Mouse (Mus musculus): ENCODE data around the gene Otor. TPM values are rescaled to one million over a fixed set of nuclear protein-coding genes. Genes with fewer than 3 reads are reported as not detected.

Gene Otor
- polyA plus RNA-seq, 1 experiment: not detected

DNA sequence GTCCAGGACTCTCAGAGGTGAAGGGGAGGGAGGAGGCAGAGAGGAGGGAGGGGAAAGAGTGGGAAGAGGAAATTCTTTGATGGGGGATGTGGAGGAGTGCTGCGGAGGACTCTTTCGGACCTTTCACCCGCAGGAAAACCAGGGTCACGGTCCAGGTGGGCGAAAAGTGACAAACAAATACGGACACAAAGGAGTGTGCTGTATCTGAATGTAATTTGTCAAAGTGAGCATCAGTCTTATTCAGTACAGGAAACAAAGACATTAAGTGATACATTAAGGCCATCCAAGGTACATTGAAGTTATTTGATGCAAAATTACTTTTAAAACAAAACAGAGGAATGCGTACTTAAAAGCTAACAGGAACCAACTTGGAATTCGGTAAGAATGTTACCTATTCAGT lies 11.6 kb downstream of the Otor start:
- H3K27me3 ChIP-seq (ENCODE audit: control insufficient read depth, insufficient read depth, insufficient read length): no peaks in the 10 kb centered on the region
- no peak for TF ChIP-seq REST (IDR thresholded peaks at IDR 0.05; ENCODE audit: insufficient read depth, insufficient read length)
- TF ChIP-seq TCF12 (IDR thresholded peaks at IDR 0.05; ENCODE audit: insufficient read depth, poor library complexity, severe bottlenecking): no peak
- TF ChIP-seq TCF3 (IDR thresholded peaks at IDR 0.05; ENCODE audit: insufficient read length, low read depth): no peak
- TF ChIP-seq POLR2A (IDR thresholded peaks at IDR 0.05; ENCODE audit: insufficient read length, low read depth): no peak
- TF ChIP-seq USF1 (IDR thresholded peaks at IDR 0.05; ENCODE audit: low read depth): no peak
- no peak for TF ChIP-seq MAX (IDR thresholded peaks at IDR 0.05; ENCODE audit: low read depth)
- TF ChIP-seq CEBPB (IDR thresholded peaks at IDR 0.05; ENCODE audit: insufficient read depth, poor library complexity, severe bottlenecking): no peak
- no peak for TF ChIP-seq E2F4 (IDR thresholded peaks at IDR 0.05; ENCODE audit: insufficient read depth)
- TF ChIP-seq MYOD1 (IDR thresholded peaks at IDR 0.05; ENCODE audit: control insufficient read depth in 1 of 3, insufficient read length in 2 of 3, low read depth in 2 of 3): no peak
- no peak for TF ChIP-seq MYOG (IDR thresholded peaks at IDR 0.05; ENCODE audit: control insufficient read depth in 1 of 3, insufficient read depth in 1 of 3, insufficient read length in 2 of 3, low read depth in 2 of 3)
- TF ChIP-seq POLR2AphosphoS2 (IDR thresholded peaks at IDR 0.05; ENCODE audit: insufficient read length, low read depth): no peak
- no peak for TF ChIP-seq SRF (IDR thresholded peaks at IDR 0.05; ENCODE audit: control insufficient read depth, insufficient read length, low read depth)
- H3K79me2 ChIP-seq (ENCODE audit: control insufficient read depth, insufficient read depth): no peaks in the 10 kb centered on the region
- no peak overlapping the region for H3K4me2 ChIP-seq (ENCODE audit: low read depth)
- H3K4me3 ChIP-seq: no peak overlapping the region
- no peaks in the 10 kb centered on the region for H3K36me3 ChIP-seq (ENCODE audit: control insufficient read depth, insufficient read depth)
- no peak overlapping the region for H3ac ChIP-seq (ENCODE audit: control insufficient read depth, insufficient read length)

DNA sequence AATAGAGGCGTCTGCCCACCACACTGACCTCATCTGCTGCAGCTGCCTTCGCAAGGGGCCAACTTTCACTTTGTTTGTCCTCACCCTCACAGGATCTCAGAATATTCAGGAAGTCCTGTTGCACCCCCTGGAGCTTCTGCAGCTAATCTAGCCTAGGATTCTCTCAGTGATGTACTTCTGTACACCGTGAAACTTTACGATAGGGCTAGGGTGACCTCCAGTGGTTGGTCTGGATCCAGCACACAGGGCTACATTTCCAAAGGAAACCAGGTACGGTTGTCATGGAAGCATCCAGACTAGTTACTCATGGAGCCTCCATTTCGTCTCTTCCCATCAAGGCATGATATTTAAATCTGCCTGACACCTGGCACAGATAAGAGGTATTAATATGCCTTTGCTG lies 15.5 kb downstream of the Otor start:
- no peak overlapping the region for H3K4me3 ChIP-seq
- no peak overlapping the region for H3ac ChIP-seq (ENCODE audit: control insufficient read depth, insufficient read length)
- no peaks in the 10 kb centered on the region for H3K79me2 ChIP-seq (ENCODE audit: control insufficient read depth, insufficient read depth)
- H3K27me3 ChIP-seq (ENCODE audit: control insufficient read depth, insufficient read depth, insufficient read length): no peaks in the 10 kb centered on the region
- no peak for TF ChIP-seq MYOD1 (IDR thresholded peaks at IDR 0.05; ENCODE audit: control insufficient read depth in 1 of 3, insufficient read length in 2 of 3, low read depth in 2 of 3)
- TF ChIP-seq E2F4 (IDR thresholded peaks at IDR 0.05; ENCODE audit: insufficient read depth): no peak
- TF ChIP-seq MYOG (IDR thresholded peaks at IDR 0.05; ENCODE audit: control insufficient read depth in 1 of 3, insufficient read depth in 1 of 3, insufficient read length in 2 of 3, low read depth in 2 of 3): no peak
- no peak for TF ChIP-seq USF1 (IDR thresholded peaks at IDR 0.05; ENCODE audit: low read depth)
- TF ChIP-seq CEBPB (IDR thresholded peaks at IDR 0.05; ENCODE audit: insufficient read depth, poor library complexity, severe bottlenecking): no peak
- no peak overlapping the region for H3K4me2 ChIP-seq (ENCODE audit: low read depth)
- H3K36me3 ChIP-seq (ENCODE audit: control insufficient read depth, insufficient read depth): no peaks in the 10 kb centered on the region

DNA sequence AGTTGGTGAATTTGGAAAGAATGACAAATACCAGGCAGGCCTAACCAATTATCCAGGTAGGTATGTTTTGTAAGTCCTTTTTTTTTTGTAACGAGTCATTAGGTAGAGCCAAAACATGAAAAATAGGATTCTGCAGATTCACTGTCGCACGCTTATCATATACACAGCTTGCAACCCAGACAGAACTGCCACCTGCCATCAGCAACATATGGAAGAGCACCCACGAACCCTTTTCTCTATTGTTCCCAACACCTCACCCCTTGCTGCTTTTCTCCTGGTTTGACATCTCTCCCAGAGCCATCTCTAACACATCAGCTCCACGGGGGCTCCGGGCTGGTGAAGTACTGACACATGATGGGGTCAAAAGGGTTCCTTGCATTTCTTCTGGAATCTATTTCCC lies 16.5 kb downstream of the Otor start:
- Histone ChIP-seq H3K4me2 (ENCODE audit: low read depth) (no peak overlapping the region), H3K4me3 (no peak overlapping the region), H3K36me3 (ENCODE audit: control insufficient read depth, insufficient read depth) (no peaks in the 10 kb centered on the region), H3K79me2 (ENCODE audit: control insufficient read depth, insufficient read depth) (no peaks in the 10 kb centered on the region), H3K27me3 (ENCODE audit: control insufficient read depth, insufficient read depth, insufficient read length) (no peaks in the 10 kb centered on the region), H3ac (ENCODE audit: control insufficient read depth, insufficient read length) (no peak overlapping the region)
- TF ChIP-seq MYOD1 (IDR thresholded peaks at IDR 0.05; ENCODE audit: control insufficient read depth in 1 of 3, insufficient read length in 2 of 3, low read depth in 2 of 3) (no peak), SRF (IDR thresholded peaks at IDR 0.05; ENCODE audit: control insufficient read depth, insufficient read length, low read depth) (no peak), CEBPB (IDR thresholded peaks at IDR 0.05; ENCODE audit: insufficient read depth, poor library complexity, severe bottlenecking) (no peak), TCF3 (IDR thresholded peaks at IDR 0.05; ENCODE audit: insufficient read length, low read depth) (no peak), USF1 (IDR thresholded peaks at IDR 0.05; ENCODE audit: low read depth) (no peak), E2F4 (IDR thresholded peaks at IDR 0.05; ENCODE audit: insufficient read depth) (no peak)

DNA sequence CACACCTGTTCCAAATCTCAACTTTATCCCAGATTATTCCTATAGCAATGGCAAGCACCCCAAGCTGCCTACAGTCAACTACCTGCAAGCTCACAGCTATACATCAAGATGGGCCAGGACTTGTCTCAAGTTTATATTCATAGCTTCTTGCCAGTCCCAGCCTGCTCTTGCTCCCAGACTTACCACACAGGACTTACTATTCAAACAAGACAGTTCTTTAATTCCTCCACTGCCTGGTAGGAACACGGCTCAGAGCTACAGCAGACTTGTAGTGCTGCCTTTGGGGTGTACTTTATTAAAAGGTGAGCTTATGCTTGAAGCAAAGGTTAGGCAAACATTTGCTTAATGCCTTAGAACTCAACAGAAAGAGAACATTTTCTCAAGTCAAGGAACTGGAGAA lies 18.9 kb downstream of the Otor start:
- Histone ChIP-seq H3K27me3 (ENCODE audit: control insufficient read depth, insufficient read depth, insufficient read length) (no peaks in the 10 kb centered on the region), H3K4me3 (no peak overlapping the region), H3K4me2 (ENCODE audit: low read depth) (no peak overlapping the region), H3ac (ENCODE audit: control insufficient read depth, insufficient read length) (no peak overlapping the region), H3K36me3 (ENCODE audit: control insufficient read depth, insufficient read depth) (no peaks in the 10 kb centered on the region), H3K79me2 (ENCODE audit: control insufficient read depth, insufficient read depth) (no peaks in the 10 kb centered on the region)
- TF ChIP-seq TCF12 (IDR thresholded peaks at IDR 0.05; ENCODE audit: insufficient read depth, poor library complexity, severe bottlenecking) (no peak), TCF3 (IDR thresholded peaks at IDR 0.05; ENCODE audit: insufficient read length, low read depth) (no peak), CEBPB (IDR thresholded peaks at IDR 0.05; ENCODE audit: insufficient read depth, poor library complexity, severe bottlenecking) (no peak), POLR2AphosphoS2 (IDR thresholded peaks at IDR 0.05; ENCODE audit: insufficient read length, low read depth) (no peak), MYOG (IDR thresholded peaks at IDR 0.05; ENCODE audit: control insufficient read depth in 1 of 3, insufficient read depth in 1 of 3, insufficient read length in 2 of 3, low read depth in 2 of 3) (no peak), POLR2A (IDR thresholded peaks at IDR 0.05; ENCODE audit: insufficient read length, low read depth) (no peak), MYOD1 (IDR thresholded peaks at IDR 0.05; ENCODE audit: control insufficient read depth in 1 of 3, insufficient read length in 2 of 3, low read depth in 2 of 3) (no peak), REST (IDR thresholded peaks at IDR 0.05; ENCODE audit: insufficient read depth, insufficient read length) (no peak), E2F4 (IDR thresholded peaks at IDR 0.05; ENCODE audit: insufficient read depth) (no peak), MAX (IDR thresholded peaks at IDR 0.05; ENCODE audit: low read depth) (no peak), SRF (IDR thresholded peaks at IDR 0.05; ENCODE audit: control insufficient read depth, insufficient read length, low read depth) (no peak), USF1 (IDR thresholded peaks at IDR 0.05; ENCODE audit: low read depth) (no peak)

DNA sequence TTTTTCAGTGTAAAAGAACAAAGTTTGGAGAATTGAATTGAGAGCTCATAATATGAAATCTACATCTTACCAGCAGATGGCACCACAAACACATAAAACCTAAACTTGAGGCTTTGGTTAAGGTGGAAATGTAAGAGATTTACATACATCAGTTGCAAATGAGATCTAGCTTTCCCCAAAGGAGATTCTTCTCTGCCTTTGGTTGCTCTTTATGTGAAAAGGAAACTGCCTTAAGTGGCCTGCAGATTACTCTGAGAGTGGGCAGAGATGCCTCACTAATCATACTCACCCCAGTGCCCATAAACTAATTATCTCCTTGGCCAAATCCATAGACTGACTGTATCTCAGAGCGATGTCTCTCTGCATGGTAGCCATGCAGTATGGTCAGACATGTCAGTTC lies 35.6 kb downstream of the Otor start:
- Histone ChIP-seq H3K4me3 (no peak overlapping the region), H3K4me2 (ENCODE audit: low read depth) (no peak overlapping the region), H3K79me2 (ENCODE audit: control insufficient read depth, insufficient read depth) (no peaks in the 10 kb centered on the region), H3K27me3 (ENCODE audit: control insufficient read depth, insufficient read depth, insufficient read length) (no peaks in the 10 kb centered on the region), H3K36me3 (ENCODE audit: control insufficient read depth, insufficient read depth) (no peaks in the 10 kb centered on the region), H3ac (ENCODE audit: control insufficient read depth, insufficient read length) (no peak overlapping the region)
- TF ChIP-seq MAX (IDR thresholded peaks at IDR 0.05; ENCODE audit: low read depth): no peak
- TF ChIP-seq USF1 (IDR thresholded peaks at IDR 0.05; ENCODE audit: low read depth): no peak
- TF ChIP-seq CEBPB (IDR thresholded peaks at IDR 0.05; ENCODE audit: insufficient read depth, poor library complexity, severe bottlenecking): no peak
- TF ChIP-seq TCF12 (IDR thresholded peaks at IDR 0.05; ENCODE audit: insufficient read depth, poor library complexity, severe bottlenecking): no peak
- TF ChIP-seq SRF (IDR thresholded peaks at IDR 0.05; ENCODE audit: control insufficient read depth, insufficient read length, low read depth): no peak
- no peak for TF ChIP-seq POLR2AphosphoS2 (IDR thresholded peaks at IDR 0.05; ENCODE audit: insufficient read length, low read depth)
- no peak for TF ChIP-seq TCF3 (IDR thresholded peaks at IDR 0.05; ENCODE audit: insufficient read length, low read depth)
- no peak for TF ChIP-seq REST (IDR thresholded peaks at IDR 0.05; ENCODE audit: insufficient read depth, insufficient read length)
- no peak for TF ChIP-seq MYOG (IDR thresholded peaks at IDR 0.05; ENCODE audit: control insufficient read depth in 1 of 3, insufficient read depth in 1 of 3, insufficient read length in 2 of 3, low read depth in 2 of 3)
- TF ChIP-seq POLR2A (IDR thresholded peaks at IDR 0.05; ENCODE audit: insufficient read length, low read depth): no peak

Measured in myocyte (in vitro differentiated cells).